Mouse (Mus musculus) testis, postnatal 14 days (tissue): ENCODE data around the gene Trmo.

Experiments
- DNase-seq: peaks from one replicate; pipeline ENCODE4 v3.0.0; 2021; ENCODE audit warnings: low spot score

Trmo gene

DNA sequence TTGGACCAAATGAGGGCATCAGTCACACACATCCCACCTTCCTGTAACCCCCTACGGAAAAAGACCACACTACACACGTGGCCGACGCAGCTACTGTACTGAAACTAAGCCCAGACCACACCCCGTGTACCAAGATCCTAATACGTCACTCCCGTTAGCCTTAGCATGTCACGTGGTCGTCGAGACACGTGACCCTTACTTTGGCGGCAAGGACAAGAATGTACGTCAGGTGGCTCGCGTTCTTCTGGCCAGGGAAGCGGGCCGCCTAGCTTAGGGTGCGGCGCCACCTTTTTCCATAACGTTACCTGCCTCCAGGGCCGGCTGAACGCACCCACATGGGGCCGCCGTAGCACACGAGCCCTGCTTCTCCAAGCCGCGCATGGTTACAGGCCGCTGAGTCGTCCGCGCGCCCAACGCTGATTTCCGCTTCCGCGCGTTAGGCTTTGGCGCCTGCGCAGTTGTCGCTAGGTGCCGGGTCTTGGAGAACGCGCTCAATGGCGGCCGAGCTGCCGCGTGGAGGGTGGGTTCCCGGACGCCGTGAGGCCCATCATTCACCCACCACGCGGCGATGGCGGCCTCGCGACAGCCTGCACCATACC, at the start of gene Trmo:
Trmo (minus strand) TSS at position 425 of the 599 bp plus-strand sequence.
- DNase-seq, result peak; percentile 94

DNA sequence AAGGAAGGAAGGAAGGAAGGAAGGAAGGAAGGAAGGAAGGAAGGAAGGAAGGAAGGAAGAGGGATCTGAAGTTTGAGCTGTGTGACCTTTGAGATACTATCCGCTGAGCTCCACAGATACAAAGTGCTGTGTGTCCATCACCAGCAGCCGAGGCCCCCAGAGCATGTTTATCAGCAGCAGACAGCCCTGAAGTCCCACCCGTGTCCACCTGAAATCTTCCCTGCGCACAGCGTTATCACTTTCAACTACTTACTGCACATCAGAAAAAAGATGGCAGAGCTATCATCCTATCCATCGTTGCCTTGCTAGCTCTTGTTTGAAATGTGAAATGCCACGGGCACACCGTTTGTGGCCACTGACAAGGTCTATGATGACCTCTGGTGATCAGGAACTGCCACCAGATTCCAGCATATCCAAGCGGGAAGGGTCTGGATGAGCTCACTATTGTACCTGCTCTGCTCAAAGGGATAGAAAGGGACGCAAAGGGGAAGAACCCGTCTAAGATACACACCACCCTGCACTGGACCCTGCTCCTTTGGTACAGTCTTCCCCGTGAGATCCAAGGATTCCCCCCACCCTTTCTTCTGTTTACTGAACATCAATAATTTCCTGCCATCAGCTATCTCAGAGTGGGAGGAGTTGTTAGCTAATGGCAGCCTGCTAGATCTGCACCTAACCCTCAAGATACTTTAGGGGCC, 43.3 kb upstream of the Trmo start:
- DNase-seq, result no peak

DNA sequence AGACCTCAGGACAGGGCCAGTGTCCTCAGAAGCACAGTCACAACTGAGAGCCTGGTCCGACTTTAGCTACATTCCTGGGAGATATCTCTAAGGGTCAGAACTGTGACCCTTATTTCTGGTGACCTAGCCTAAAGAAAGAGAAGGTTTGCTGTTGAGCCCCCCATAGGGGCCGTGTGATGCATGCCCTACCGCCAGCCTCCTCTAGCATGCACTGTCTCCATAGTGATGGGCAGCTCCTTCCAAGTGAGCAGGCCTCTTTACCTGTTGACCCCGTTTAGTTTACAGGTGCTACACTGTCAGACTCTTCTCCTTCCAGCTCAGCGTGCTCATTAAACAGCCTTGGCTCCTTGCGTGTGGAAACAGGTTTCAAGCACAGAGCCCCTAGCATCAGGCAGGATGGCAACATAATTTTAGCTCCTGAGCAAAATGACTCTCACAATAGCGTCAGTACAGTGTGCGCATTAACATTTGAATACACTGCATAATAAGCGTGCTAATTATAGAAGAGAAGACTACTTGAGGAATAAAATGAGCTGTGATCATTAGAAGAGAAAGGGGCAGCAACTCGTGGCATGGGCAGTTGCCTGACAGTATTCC, 39.8 kb upstream of the Trmo start:
- no peak for DNase-seq

DNA sequence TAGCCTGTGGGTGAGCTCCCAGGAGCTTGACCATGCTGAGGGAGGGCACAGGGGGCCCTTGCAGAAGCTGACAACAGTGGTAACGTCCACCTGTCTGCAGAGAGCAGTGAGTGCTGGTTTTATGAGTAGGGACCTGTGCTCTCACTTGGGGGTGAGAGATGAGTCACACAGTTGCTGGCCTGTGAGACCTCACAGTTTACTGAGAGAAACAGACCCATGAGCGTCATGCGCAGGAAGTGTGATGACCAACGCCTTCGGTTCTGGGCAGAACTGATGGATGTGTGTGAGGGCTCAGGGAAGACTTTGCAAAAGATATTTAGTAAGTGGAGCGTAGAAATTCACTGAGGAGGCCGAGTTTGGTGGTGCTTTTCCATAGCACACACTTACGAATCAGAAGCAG, 33.4 kb upstream of the Trmo start:
- DNase-seq, result no peak

DNA sequence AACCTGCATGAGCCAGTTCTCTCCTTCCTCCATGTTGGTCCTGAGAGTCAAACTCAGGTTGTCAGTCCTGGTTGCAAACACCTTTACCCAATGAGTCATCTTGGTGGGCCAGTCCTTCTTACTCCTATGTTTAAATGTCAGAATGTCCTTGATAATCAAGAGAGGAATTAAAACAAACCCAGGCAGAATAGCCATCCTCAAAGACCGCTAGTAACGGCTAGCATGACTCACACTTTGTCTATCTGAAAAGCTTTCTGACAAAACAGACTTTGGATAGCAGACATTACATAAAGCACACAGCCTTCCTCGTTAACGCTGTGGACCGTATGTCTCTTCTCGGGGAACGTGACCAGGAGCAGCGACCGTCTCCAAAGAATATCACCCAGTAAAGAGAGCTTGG, 29.6 kb upstream of the Trmo start:
- DNase-seq, result no peak

DNA sequence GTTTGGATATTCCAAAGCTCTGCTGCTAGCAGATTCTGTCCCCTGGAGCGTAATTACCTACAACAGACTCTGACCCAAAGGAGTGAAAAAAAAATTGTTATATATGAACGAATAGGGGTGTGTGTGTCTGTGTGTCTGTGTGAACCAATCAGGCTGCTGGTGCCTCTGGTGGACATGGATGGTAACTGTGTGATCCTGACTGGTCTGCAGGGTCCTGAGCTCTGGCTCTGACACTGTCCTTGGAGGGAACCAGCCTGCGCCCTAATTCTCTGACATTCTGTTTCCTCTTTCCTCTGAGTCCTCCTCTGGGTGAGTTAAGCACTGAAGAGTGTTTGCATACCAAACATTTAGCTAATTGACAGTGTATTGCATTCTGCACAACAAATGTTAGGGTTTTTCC, 28.3 kb upstream of the Trmo start:
- DNase-seq, result no peak

DNA sequence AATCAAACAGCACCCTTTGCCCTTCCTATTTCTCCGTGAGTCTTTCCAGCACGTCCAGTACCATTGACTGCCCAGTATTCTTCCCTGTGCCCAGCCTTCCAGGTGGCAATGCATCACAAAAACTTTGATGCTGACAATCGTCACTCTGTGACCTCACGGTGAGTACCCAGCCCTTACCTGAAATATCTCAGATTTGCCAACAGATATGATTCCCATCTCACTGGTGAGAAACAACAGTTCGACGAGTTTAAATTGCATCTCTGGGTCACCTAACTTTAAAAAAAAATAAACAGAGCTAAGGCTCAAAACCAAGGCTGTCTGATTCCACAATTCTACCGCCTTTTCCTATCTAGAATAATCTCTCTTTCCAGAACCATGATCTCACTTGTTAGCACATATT, 24.2 kb upstream of the Trmo start, which contains the start of gene Hemgn:
Hemgn (minus strand) TSS at position 101 of the 400 bp plus-strand sequence.
- DNase-seq, result no peak

DNA sequence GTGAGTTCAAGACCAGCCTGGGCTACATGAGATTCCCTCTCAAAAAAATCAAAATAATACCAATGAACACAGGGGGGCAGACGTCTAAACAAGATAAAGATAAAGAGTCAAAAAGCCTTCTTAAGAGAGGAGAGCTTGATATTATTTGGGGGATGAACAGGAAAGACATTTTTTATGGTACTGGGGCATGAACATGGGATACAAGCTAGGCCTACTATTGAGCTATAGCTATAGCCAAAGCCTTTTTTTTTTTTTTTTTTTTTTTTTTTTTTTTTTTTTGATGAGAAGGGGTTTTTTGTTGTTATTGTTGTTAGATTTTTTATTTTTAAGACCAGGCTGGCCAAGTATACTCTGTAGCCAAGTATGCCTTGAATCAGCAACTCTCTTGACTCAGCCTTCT, 22.9 kb upstream of the Trmo start:
- DNase-seq, result no peak

DNA sequence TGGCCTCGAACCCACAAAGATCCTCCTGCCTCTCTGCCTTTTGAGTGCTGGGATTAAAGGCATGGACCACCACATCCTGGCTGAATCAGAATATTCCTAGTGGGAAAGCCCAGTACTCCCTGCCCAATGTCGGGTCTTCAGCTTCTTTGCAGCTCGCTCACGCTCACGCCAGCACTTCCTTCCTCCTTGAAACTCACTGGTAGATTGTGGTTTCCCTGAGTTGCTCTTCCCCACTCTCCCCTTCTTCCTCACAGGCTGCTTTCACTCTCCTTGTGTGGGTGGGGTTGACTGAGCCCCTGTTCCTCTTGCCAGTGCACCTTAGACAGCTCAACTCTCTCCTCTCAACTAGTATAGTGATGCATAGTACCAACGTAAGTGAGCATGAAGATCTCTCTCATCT, 22.3 kb upstream of the Trmo start:
- DNase-seq, result no peak

DNA sequence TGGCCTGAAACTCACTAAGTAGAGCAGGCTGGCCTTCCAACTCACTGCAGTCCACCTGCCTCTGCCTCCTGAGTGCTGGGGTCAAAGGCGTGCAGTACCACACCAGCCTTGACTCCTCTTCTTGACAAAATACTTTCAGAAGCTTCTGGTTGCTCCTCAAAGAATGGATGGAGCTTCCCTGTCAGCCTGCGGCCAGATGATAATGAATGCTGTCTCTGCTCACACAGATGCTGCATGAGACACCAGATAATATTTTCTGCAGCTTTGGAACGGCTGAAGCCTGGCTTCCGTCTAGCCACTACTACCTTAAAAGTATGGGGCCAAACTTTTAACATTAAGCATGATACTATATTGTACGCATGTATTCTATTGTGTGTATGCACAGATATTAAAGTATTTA, 21.4 kb upstream of the Trmo start:
- no peak for DNase-seq

DNA sequence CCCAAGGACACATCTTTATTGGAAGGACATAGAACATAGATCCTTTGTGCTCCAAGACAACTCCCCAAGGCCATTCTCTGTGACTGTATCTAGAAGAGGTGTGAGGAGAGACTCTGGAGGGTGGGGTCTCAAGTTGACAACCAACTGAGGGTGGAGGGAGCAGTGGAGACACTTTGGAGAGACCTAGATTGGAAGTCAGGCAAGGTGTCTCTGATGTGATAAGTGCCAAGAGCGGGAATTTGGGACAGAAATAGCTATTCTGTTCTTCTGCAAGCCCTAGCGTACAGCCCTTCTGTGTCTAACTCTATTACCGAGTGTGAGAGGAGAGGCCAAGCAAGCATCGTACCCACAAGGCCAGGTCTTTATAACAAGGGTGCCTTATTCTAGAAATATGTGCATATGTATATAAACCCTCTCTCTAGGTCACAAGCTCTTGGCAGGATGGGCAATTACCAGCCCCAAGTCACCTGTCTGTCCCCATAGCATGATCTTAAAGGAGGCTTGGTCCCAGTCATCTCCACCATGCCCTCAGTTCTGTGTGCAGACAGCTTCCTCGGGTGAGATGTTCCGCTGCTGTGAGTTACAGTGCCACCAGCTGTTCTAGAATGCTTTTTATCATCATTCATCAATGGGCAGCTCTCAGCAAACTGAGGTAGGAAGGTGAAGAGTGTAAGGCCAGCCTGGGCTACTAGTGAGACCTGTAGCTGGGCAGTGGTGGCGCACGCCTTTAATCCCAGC, 17.9 kb upstream of the Trmo start:
- DNase-seq, result no peak

DNA sequence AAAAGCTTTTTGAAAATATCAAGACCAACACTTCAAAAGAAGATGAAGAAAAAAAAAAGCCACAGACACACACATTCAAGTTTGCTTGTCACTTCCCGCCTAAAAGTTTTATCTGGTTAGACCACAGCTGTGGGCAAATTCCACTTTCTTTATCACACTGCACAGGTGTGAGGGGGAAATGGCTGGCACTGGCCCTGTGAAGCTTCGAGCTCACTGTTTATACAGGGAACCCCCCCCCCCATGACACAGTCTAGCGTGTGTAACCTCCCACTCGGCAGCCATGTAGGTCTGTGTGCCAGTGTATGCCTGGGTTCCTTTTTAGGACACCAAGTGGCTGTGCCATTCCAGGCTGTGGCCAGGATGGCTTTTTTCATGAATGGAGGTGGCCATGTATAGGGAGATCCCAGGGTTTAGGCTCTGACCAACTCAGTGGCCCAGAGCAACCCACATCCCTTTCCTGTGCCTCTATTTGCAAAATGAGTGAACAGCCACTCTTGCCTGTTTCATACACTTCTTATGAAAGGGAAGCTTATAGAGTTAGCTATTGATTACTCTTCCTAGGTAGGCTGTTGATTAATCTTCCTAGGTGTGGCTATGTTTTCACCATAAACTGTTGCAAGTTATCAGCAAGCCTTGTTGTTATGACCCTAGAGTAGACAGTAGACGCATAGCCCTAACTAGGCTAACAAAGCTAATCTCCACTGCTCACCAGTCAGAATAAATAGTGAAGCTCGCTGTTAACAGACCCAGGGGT, 15.0 kb upstream of the Trmo start:
- no peak for DNase-seq

DNA sequence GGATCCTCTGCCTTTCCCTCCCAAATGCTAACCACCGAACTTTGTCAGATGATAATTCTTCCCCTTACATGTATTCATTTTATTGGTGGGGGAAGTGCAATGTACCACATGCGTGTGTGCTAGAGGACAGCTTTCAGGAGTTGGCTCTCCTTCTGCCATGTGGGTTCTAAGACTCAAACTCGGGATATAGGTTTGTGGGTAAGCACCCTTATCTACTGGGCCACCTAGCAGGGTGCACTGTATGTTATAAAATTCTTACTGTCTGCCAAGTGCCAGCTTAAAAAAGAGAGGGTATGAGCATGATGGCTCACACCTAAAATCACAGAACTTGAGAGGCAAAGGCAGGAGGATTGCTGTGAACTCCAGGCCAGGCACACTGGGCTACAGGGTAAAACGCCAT, 9.6 kb upstream of the Trmo start:
- DNase-seq, result no peak

DNA sequence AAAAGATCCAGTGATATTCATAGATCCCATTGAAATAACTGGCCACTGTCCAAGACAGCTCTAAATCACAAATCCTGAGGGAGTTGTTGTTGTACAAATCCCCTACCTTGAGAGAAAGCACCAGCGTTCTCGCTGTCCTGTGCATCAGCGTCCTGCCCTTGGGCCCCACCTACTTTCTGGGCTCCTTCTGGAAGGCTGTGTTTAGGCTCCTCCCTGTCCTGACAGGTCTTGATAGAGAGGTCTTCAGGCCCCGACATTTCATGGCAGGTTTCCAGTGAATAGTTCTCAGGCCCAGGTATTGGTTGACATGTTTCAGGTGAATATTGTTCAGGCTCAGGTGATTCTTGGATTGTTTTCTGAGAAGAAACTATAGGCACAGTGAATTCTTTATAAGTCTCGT, 6.5 kb upstream of the Trmo start:
- DNase-seq, result no peak

DNA sequence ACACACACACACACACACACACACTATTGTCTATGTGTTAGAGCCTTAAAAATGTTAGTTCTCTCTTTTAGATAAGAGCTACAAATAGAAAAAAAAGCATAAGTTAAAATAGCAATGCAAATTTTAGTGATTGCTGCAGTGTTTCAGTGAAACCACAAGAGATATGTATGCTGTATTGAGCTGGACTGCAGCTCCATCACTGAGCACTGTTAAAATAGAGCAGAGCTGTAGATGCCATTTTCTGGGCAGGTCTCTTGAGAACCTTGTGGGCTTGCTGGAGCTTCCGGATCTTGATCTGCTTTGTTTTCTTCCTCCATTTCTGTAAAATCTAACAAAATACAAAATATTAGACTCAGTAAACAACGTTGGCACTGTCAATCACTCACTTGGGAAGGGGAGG, 5.2 kb upstream of the Trmo start:
- no peak for DNase-seq

DNA sequence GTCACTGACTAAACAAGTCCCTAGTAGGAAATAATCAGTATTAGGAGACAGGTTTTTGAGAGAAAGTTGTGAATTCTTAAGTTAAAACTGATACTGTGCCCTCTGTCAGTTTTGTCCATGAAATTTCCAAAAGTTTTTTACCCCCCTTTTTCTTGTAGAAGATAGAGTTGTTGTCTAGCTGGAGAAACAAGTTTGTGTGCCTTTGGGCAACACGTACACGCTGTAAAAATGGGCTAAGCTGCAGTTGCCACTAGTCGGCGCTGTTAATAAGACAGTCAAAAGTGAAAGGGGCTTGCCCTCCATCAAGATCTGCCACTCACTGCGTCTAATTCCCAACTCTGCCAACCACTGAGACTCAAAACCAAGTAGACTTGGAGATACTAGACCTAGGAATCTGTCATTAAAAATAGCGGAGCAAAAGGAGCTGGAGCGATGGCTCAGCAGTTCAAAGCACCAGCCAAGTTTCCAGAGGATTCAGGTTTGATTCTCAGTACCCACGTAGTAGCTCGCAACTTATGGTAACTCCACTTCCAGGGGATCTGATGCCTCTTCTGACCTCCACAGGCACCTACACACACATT, 1.2 kb upstream of the Trmo start:
- peak; percentile 62 for DNase-seq

DNA sequence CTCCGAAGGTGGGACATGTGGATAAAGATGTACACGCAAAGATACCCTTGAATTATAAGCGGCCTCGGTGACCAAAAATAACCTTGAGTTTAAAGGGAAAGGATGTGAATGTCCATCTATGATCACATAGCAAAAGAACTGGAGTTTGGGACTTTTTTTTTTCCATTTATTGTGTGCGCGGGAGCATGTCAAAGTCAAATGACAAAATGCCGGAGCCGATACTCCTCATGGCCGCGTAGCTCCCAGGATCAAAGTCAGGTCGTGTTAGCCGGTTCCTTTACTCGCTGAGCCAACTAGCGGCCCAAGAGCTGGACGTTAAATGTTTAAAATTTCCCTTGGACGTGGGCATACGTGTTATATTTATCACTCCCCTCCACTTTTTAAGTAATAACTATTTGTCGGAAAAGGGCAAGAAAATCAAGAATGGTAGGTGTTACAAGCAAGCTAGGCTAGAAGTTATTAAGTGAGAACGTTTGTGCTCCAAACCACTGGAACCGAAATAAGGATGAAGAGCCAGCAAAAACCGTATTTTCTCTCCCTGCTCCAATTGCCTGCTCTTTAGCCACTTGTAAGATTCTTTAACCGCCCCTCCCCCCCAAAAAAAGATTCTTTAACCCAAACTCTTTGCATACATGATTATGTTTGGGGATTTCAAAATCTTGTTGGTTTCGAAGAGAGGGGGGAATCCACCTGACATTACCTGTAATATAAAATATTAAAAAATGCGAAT, 540 bp upstream of the Trmo start:
- peak; percentile 30 for DNase-seq

DNA sequence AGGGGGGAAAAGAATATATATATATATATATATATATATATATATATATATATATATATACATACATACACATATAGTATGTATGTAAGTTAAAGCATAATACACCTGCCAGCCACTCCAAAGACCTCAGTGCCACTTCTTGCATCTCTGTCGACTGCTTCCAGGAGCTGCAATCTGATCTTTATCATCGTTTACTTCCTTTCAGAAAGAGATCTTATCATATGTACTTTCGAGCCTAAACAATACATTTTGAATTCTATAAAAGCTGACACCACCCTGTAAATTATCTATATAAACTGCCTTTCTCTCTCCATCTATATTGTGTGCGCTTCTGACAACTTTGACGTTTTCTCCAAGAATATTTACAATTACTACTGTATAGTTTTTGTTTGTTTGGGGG, 681 bp downstream of the Trmo start:
- no peak for DNase-seq

DNA sequence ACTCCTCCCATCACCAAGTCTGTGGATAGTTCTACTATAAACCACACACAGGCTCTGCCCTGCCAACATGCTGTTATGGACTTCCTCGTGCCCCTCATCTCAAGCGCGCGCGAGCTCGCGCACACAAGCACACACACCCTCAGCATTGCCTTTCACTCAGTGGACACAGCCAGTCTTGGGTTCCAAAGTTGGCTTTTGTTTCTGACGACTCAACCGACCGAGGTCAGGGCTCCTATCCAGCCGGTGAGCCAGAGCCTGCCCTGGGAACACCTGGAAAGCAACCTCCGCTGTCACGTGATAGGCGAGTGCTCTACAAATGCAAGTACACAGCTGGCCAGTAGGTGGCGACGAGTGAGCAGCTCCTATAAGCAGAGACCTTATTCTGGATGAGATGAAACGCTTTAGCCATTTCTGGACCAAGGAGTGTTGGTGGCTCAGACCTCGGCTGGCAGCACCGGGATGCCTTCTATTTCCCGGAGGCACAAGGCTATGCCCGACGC, 14.3 kb downstream of the Trmo start:
- DNase-seq, result peak; percentile 85

DNA sequence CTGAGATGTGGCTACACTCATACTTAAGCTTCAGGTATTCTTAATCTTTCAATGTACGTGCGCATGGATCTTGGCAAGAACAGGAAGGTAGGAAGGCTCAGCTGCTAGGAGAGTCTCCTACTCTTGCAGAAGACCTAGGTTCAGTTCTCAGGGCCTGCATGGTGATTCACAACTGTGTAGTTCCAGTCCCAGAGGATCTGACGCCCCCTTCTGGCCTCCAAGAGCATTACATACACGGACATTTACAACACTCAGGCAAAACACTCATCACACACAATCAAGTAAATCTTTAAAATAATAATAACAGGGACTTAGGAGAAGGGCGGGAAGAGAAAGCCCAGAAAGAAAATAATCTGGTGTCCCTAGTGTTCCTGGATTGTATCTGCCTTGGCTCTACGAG, 14.8 kb downstream of the Trmo start:
- DNase-seq, result no peak

DNA sequence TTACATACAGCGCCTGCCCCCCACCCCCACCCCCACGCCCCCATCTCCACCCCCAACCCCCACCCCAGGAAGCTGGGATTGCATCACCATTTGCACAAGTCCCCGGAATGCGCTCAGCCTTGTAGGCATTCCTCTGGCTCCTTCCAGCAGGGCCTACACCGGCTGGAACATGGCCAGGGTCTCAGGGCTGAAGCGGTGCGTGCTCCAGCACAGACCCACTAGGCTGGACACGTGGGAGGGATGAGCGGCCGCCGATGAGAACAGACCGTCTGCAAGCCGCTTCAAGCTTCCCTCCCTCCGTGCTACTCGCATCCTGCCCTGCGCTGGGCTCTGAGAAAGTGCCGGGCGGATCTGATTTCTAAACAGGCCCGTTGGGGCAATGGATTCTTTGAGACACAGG, 18.2 kb downstream of the Trmo start:
- peak; percentile 78 for DNase-seq
